Mouse (Mus musculus): ENCODE measurements at regions not wholly inside any gene's neighbourhood (a gene's known extent, or its start where the extent isn't known, plus 50 kb on each side); places are given as distances from the start of the nearest gene placed in this dataset.
A peak's percentile ranks its signal among the peaks of the same experiment; 100 is the strongest.

DNA sequence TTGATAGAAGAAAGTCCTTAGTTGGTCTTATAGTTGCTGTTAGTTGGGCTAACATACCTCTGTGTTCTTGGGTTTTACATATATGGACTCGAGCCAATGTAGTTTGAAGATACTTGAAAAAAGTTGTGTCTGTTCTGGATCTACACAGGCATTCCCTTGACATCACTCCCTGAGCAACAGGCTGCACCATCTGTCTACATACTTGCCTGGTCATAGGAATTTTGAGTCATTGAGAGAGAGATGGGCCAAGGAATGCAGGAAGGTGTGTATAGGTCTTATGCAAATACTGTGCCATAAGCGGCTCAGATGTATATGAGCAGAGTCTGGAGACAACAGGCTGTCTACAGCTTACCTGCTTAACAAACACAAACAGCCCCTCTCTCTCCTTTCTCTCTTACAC is 122.9 kb downstream of the Asb1 start:
- in situ Hi-C loops (cut with MboI; ENCODE audit: low pct_ligation_motif_present, low pct_unique_long_range_greater_than_20kb, low sequenced_read_pairs) (no loop called here), dilution Hi-C loops (cut with MboI; ENCODE audit: extremely low pct_ligation_motif_present, extremely low pct_unique_long_range_greater_than_20kb, low sequenced_read_pairs) (no loop called here)
- H3K79me2 ChIP-seq (replicated peaks; ENCODE audit: control insufficient read depth, extremely low read depth, insufficient read depth, poor library complexity, severe bottlenecking), result no peaks in the 10 kb centered on the region
- H3K27me3 ChIP-seq (replicated peaks), result peaks cover 1% of the 10 kb centered on the region
- H3K9me3 ChIP-seq (replicated peaks; ENCODE audit: low read length), result no peaks in the 10 kb centered on the region
- H3K4me1 ChIP-seq (ENCODE audit: control insufficient read depth in 1 of 2, insufficient read depth in 2 of 2), result no peaks in the 10 kb centered on the region
- DNase-seq (ENCODE audit: extremely low read depth), result no peak
- no peak overlapping the region for H3K4me3 ChIP-seq (replicated peaks in 1 of 3; ENCODE audit: low read depth in 2 of 3, low read length in 2 of 3, poor library complexity in 1 of 3)
- H3K9ac ChIP-seq (ENCODE audit: insufficient read depth, low read depth), result no peak overlapping the region
- no peaks in the 10 kb centered on the region for H3K36me3 ChIP-seq (replicated peaks in 1 of 2; ENCODE audit: control insufficient read depth in 1 of 2, insufficient read depth in 1 of 2, low read length in 1 of 2)
- no peak overlapping the region for H3K27ac ChIP-seq (ENCODE audit: insufficient read depth, low read depth)
- H3K4me2 ChIP-seq (ENCODE audit: insufficient read depth, low read depth, poor library complexity, severe bottlenecking), result no peak overlapping the region
- TF ChIP-seq CHD2 (IDR thresholded peaks at IDR 0.05; ENCODE audit: low read length), result no peak
- TF ChIP-seq NELFE (IDR thresholded peaks at IDR 0.05; ENCODE audit: low read depth, low read length), result no peak
- no peak for TF ChIP-seq IRF4 (IDR thresholded peaks at IDR 0.05; ENCODE audit: low read depth, low read length)
- no peak for TF ChIP-seq KAT2A (IDR thresholded peaks at IDR 0.05; ENCODE audit: insufficient replicate concordance, low read length)
- TF ChIP-seq MEF2A (IDR thresholded peaks at IDR 0.05; ENCODE audit: borderline replicate concordance, low read depth, low read length), result no peak

DNA sequence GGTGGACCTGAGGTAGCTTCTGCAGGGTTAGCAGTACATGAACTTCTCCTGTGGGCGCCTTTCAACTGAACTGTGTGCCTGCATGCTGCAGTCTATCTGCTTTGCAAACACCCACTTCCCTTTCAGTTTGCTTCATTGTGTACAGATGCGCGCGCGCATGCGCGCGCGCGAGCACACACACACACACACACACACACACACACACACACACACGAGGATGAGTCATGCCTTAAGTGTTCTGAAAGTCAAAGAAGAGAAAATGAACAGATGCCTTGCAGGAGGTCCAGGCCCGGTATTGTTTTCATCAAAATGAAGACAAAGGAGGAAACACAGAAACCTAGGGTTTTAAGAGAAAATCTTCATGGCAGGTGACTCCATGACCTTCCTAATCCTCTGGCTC is 124.3 kb downstream of the Asb1 start:
- peaks cover 2% of the 10 kb centered on the region for H3K27me3 ChIP-seq (replicated peaks)
- no peak for DNase-seq (ENCODE audit: extremely low read depth)

More for the DNA sequence above, 124.3 kb downstream of the Asb1 start:
- Histone ChIP-seq H3K9ac (ENCODE audit: insufficient read depth, low read depth) (no peak overlapping the region), H3K4me2 (ENCODE audit: insufficient read depth, low read depth, poor library complexity, severe bottlenecking) (no peak overlapping the region), H3K27ac (ENCODE audit: insufficient read depth, low read depth) (no peak overlapping the region), H3K4me3 (replicated peaks in 1 of 3; ENCODE audit: low read depth in 2 of 3, low read length in 2 of 3, poor library complexity in 1 of 3) (no peak overlapping the region), H3K4me1 (ENCODE audit: control insufficient read depth in 1 of 2, insufficient read depth in 2 of 2) (no peaks in the 10 kb centered on the region), H3K79me2 (replicated peaks; ENCODE audit: control insufficient read depth, extremely low read depth, insufficient read depth, poor library complexity, severe bottlenecking) (no peaks in the 10 kb centered on the region), H3K36me3 (replicated peaks in 1 of 2; ENCODE audit: control insufficient read depth in 1 of 2, insufficient read depth in 1 of 2, low read length in 1 of 2) (no peaks in the 10 kb centered on the region), H3K9me3 (replicated peaks; ENCODE audit: low read length) (no peaks in the 10 kb centered on the region)
- dilution Hi-C loops (cut with MboI; ENCODE audit: extremely low pct_ligation_motif_present, extremely low pct_unique_long_range_greater_than_20kb, low sequenced_read_pairs) (no loop called here), in situ Hi-C loops (cut with MboI; ENCODE audit: low pct_ligation_motif_present, low pct_unique_long_range_greater_than_20kb, low sequenced_read_pairs) (no loop called here)
- no peak for TF ChIP-seq CHD1 (IDR thresholded peaks at IDR 0.05; ENCODE audit: low read depth, low read length)
- peak; percentile 75 for TF ChIP-seq NRF1 (IDR thresholded peaks at IDR 0.05; ENCODE audit: low read depth, low read length)
- TF ChIP-seq ZMIZ1 (IDR thresholded peaks at IDR 0.05; ENCODE audit: low read depth, low read length), result no peak
- 0 out of 2 replicates have a peak, but pooled peaks have one; percentile 10 for TF ChIP-seq IRF4 (IDR thresholded peaks at IDR 0.05; ENCODE audit: low read depth, low read length)
- no peak for TF ChIP-seq MAFK (IDR thresholded peaks at IDR 0.05; ENCODE audit: insufficient replicate concordance, low read length)
- TF ChIP-seq MYC (IDR thresholded peaks at IDR 0.05; ENCODE audit: low read depth, low read length), result no peak
- no peak for TF ChIP-seq POLR2A (IDR thresholded peaks at IDR 0.05; ENCODE audit: low read depth, low read length)
- TF ChIP-seq ELF1 (IDR thresholded peaks at IDR 0.05; ENCODE audit: low read depth, low read length), result no peak
- peak; percentile 50 for TF ChIP-seq JUN (IDR thresholded peaks at IDR 0.05; ENCODE audit: insufficient read depth, low read depth, low read length)
- TF ChIP-seq CHD2 (IDR thresholded peaks at IDR 0.05; ENCODE audit: low read length), result no peak
- TF ChIP-seq ZNF384 (IDR thresholded peaks at IDR 0.05; ENCODE audit: low read depth, low read length), result no peak
- TF ChIP-seq MXI1 (IDR thresholded peaks at IDR 0.05; ENCODE audit: low read depth, low read length), result no peak
- TF ChIP-seq MAZ (IDR thresholded peaks at IDR 0.05; ENCODE audit: low read depth, low read length), result no peak
- TF ChIP-seq SIN3A (IDR thresholded peaks at IDR 0.05; ENCODE audit: low read length), result no peak
- no peak for TF ChIP-seq SMC3 (IDR thresholded peaks at IDR 0.05; ENCODE audit: low read depth, low read length)
- no peak for TF ChIP-seq E2F4 (IDR thresholded peaks at IDR 0.05; ENCODE audit: insufficient replicate concordance, low read depth, low read length)
- no peak for TF ChIP-seq UBTF (IDR thresholded peaks at IDR 0.05; ENCODE audit: low read depth, low read length)
- TF ChIP-seq EP300 (IDR thresholded peaks at IDR 0.05; ENCODE audit: low read length), result no peak
- no peak for TF ChIP-seq PAX5 (IDR thresholded peaks at IDR 0.05; ENCODE audit: low read length)
- TF ChIP-seq USF2 (conservative IDR thresholded peaks at IDR 0.05; ENCODE audit: low read depth, low read length), result no peak
- TF ChIP-seq TCF12 (IDR thresholded peaks at IDR 0.05; ENCODE audit: low read depth, low read length), result no peak
- no peak for TF ChIP-seq TBP (conservative IDR thresholded peaks at IDR 0.05; ENCODE audit: low read depth, low read length)
- TF ChIP-seq NELFE (IDR thresholded peaks at IDR 0.05; ENCODE audit: low read depth, low read length), result no peak
- TF ChIP-seq GABPA (IDR thresholded peaks at IDR 0.05; ENCODE audit: insufficient replicate concordance, low read depth, low read length), result no peak
- TF ChIP-seq POLR2AphosphoS2 (IDR thresholded peaks at IDR 0.05; ENCODE audit: low read depth, low read length), result no peak
- no peak for TF ChIP-seq HCFC1 (IDR thresholded peaks at IDR 0.05; ENCODE audit: low read depth, low read length)
- TF ChIP-seq KAT2A (IDR thresholded peaks at IDR 0.05; ENCODE audit: insufficient replicate concordance, low read length), result no peak
- peak; percentile 39; the same call in 1 of the 2 replicates for TF ChIP-seq BHLHE40 (IDR thresholded peaks at IDR 0.05; ENCODE audit: low read depth, low read length)
- no peak for TF ChIP-seq ZKSCAN1 (IDR thresholded peaks at IDR 0.05; ENCODE audit: borderline replicate concordance, low read depth, low read length)
- TF ChIP-seq JUND (conservative IDR thresholded peaks at IDR 0.05; ENCODE audit: low read depth, low read length), result no peak
- TF ChIP-seq MAX (IDR thresholded peaks at IDR 0.05; ENCODE audit: low read length), result no peak

Measured in CH12.LX (cell line).